Mouse (Mus musculus): ENCODE measurements at regions not wholly inside any gene's neighbourhood (a gene's known extent, or its start where the extent isn't known, plus 50 kb on each side); places are given as distances from the start of the nearest gene placed in this dataset.

- no peak overlapping the region for H3K4me2 ChIP-seq (replicated peaks; ENCODE audit: low read depth, low read length, severe bottlenecking)
- no peaks in the 10 kb centered on the region for H3K27me3 ChIP-seq (ENCODE audit: control insufficient read depth, insufficient read depth, low read length)
- no peak overlapping the region for H3K4me3 ChIP-seq (replicated peaks; ENCODE audit: low read length)
- ATAC-seq (ENCODE audit: low FRiP score, low read depth) (no peak), DNase-seq (ENCODE audit: low spot score) (no peak)
- H3K27ac ChIP-seq (replicated peaks; ENCODE audit: low read depth, low read length): no peak overlapping the region
- no peaks in the 10 kb centered on the region for H3K9me3 ChIP-seq (ENCODE audit: control insufficient read depth, low read length)
- no peak overlapping the region for H3K9ac ChIP-seq (ENCODE audit: low read depth, low read length, severe bottlenecking)
- H3K4me1 ChIP-seq (ENCODE audit: control insufficient read depth, insufficient read depth, low read length): no peaks in the 10 kb centered on the region
- no peaks in the 10 kb centered on the region for H3K36me3 ChIP-seq (ENCODE audit: control insufficient read depth, insufficient read depth, low read length)
- no peak for TF ChIP-seq POLR2A (IDR thresholded peaks at IDR 0.05; ENCODE audit: borderline replicate concordance, extremely low read depth, insufficient read depth, insufficient read length)
These were observed 156.0 kb downstream of the Etaa1 start for GRCm38 (mm10) chr11:17797632-17798031.

- H3K27me3 ChIP-seq (ENCODE audit: control insufficient read depth, insufficient read depth, low read length): no peaks in the 10 kb centered on the region
- ATAC-seq (ENCODE audit: low FRiP score, low read depth) (no peak), DNase-seq (ENCODE audit: low spot score) (no peak)
- H3K4me3 ChIP-seq (replicated peaks; ENCODE audit: low read length): no peak overlapping the region
- H3K36me3 ChIP-seq (ENCODE audit: control insufficient read depth, insufficient read depth, low read length): no peaks in the 10 kb centered on the region
- WGBS: 68% methylated on average over 3 of the region's 3 CpGs
- TF ChIP-seq POLR2A (IDR thresholded peaks at IDR 0.05; ENCODE audit: borderline replicate concordance, extremely low read depth, insufficient read depth, insufficient read length): no peak
- H3K4me2 ChIP-seq (replicated peaks; ENCODE audit: low read depth, low read length, severe bottlenecking): no peak overlapping the region
- H3K9me3 ChIP-seq (ENCODE audit: control insufficient read depth, low read length): no peaks in the 10 kb centered on the region
- 0 out of 2 replicates have a peak, but pooled peaks cover 2% of the 10 kb centered on the region for H3K4me1 ChIP-seq (ENCODE audit: control insufficient read depth, insufficient read depth, low read length)
- H3K9ac ChIP-seq (ENCODE audit: low read depth, low read length, severe bottlenecking): no peak overlapping the region
- no peak overlapping the region for H3K27ac ChIP-seq (replicated peaks; ENCODE audit: low read depth, low read length)
These were observed 145.8 kb downstream of the Etaa1 start for GRCm38 (mm10) chr11:17807851-17808250.

GRCm38 (mm10) chr11:17811829-17812559, 141.7 kb downstream of the Etaa1 start:
- H3K9ac ChIP-seq (ENCODE audit: low read depth, low read length, severe bottlenecking): no peak overlapping the region
- ATAC-seq (ENCODE audit: low FRiP score, low read depth) (no peak), DNase-seq (ENCODE audit: low spot score) (peak; percentile 10)
- H3K9me3 ChIP-seq (ENCODE audit: control insufficient read depth, low read length): no peaks in the 10 kb centered on the region
- no peak overlapping the region for H3K4me3 ChIP-seq (replicated peaks; ENCODE audit: low read length)
- WGBS: 46% methylated on average over 8 of the region's 8 CpGs
- H3K27ac ChIP-seq (replicated peaks; ENCODE audit: low read depth, low read length): no peak overlapping the region
- 0 out of 2 replicates have a peak, but pooled peaks cover 2% of the 10 kb centered on the region for H3K4me1 ChIP-seq (ENCODE audit: control insufficient read depth, insufficient read depth, low read length)
- H3K4me2 ChIP-seq (replicated peaks; ENCODE audit: low read depth, low read length, severe bottlenecking): no peak overlapping the region
- H3K36me3 ChIP-seq (ENCODE audit: control insufficient read depth, insufficient read depth, low read length): no peaks in the 10 kb centered on the region
- TF ChIP-seq POLR2A (IDR thresholded peaks at IDR 0.05; ENCODE audit: borderline replicate concordance, extremely low read depth, insufficient read depth, insufficient read length): no peak
- H3K27me3 ChIP-seq (ENCODE audit: control insufficient read depth, insufficient read depth, low read length): no peaks in the 10 kb centered on the region

- Histone ChIP-seq H3K36me3 (ENCODE audit: control insufficient read depth, insufficient read depth, low read length) (no peaks in the 10 kb centered on the region), H3K9me3 (ENCODE audit: control insufficient read depth, low read length) (no peaks in the 10 kb centered on the region), H3K4me3 (replicated peaks; ENCODE audit: low read length) (no peak overlapping the region), H3K4me2 (replicated peaks; ENCODE audit: low read depth, low read length, severe bottlenecking) (no peak overlapping the region), H3K9ac (ENCODE audit: low read depth, low read length, severe bottlenecking) (no peak overlapping the region), H3K27ac (replicated peaks; ENCODE audit: low read depth, low read length) (no peak overlapping the region), H3K4me1 (ENCODE audit: control insufficient read depth, insufficient read depth, low read length) (no peaks in the 10 kb centered on the region), H3K27me3 (ENCODE audit: control insufficient read depth, insufficient read depth, low read length) (no peaks in the 10 kb centered on the region)
- 84% methylated on average over 2 of the region's 2 CpGs for WGBS
- TF ChIP-seq POLR2A (IDR thresholded peaks at IDR 0.05; ENCODE audit: borderline replicate concordance, extremely low read depth, insufficient read depth, insufficient read length): no peak
- no peak for DNase-seq (ENCODE audit: low spot score)
- no peak for ATAC-seq (ENCODE audit: low FRiP score, low read depth)
These were observed 111.0 kb downstream of the Etaa1 start for GRCm38 (mm10) chr11:17842642-17843041.

- TF ChIP-seq POLR2A (IDR thresholded peaks at IDR 0.05; ENCODE audit: borderline replicate concordance, extremely low read depth, insufficient read depth, insufficient read length): no peak
- WGBS: 44% methylated on average over 7 of the region's 7 CpGs
- Histone ChIP-seq H3K27ac (replicated peaks; ENCODE audit: low read depth, low read length) (no peak overlapping the region), H3K4me1 (ENCODE audit: control insufficient read depth, insufficient read depth, low read length) (no peaks in the 10 kb centered on the region), H3K36me3 (ENCODE audit: control insufficient read depth, insufficient read depth, low read length) (no peaks in the 10 kb centered on the region), H3K4me2 (replicated peaks; ENCODE audit: low read depth, low read length, severe bottlenecking) (no peak overlapping the region), H3K9me3 (ENCODE audit: control insufficient read depth, low read length) (no peaks in the 10 kb centered on the region), H3K27me3 (ENCODE audit: control insufficient read depth, insufficient read depth, low read length) (no peaks in the 10 kb centered on the region), H3K4me3 (replicated peaks; ENCODE audit: low read length) (no peak overlapping the region), H3K9ac (ENCODE audit: low read depth, low read length, severe bottlenecking) (no peak overlapping the region)
- ATAC-seq (ENCODE audit: low FRiP score, low read depth) (no peak), DNase-seq (ENCODE audit: low spot score) (peak; percentile 61)
These were observed 101.3 kb downstream of the Etaa1 start for GRCm38 (mm10) chr11:17852405-17852804.
